Mouse (Mus musculus): Measurements from ENCODE around the gene Dlg3.

The Dlg3 gene

GRCm38 (mm10) chrX:100767181-100767884 is at the start of gene Dlg3:
TSS of gene Dlg3 (plus strand) at chrX:100767722.
- DNase-seq, result peak; percentile 67 to 71

GRCm38 (mm10) chrX:100728947-100729346 is 38.6 kb upstream of the Dlg3 start:
- DNase-seq, result no peak

- peak; percentile 44 to 47 for DNase-seq
Measured at GRCm38 (mm10) chrX:100729665-100730188, 37.8 kb upstream of the Dlg3 start, which contains the start of gene Gdpd2. TSS of gene Gdpd2 (plus strand) at chrX:100729873.

GRCm38 (mm10) chrX:100730266-100730665 is 37.3 kb upstream of the Dlg3 start:
- DNase-seq, result no peak

GRCm38 (mm10) chrX:100734359-100734758 is 33.2 kb upstream of the Dlg3 start:
- no peak for DNase-seq

- peak; percentile 66 to 71 for DNase-seq
Measured at GRCm38 (mm10) chrX:100738918-100739317, 28.6 kb upstream of the Dlg3 start.

GRCm38 (mm10) chrX:100739443-100739842 is 28.1 kb upstream of the Dlg3 start:
- peak in 1 of 2 experiments; percentile 13 for DNase-seq

- no peak for DNase-seq
Measured at GRCm38 (mm10) chrX:100740785-100741184, 26.7 kb upstream of the Dlg3 start.

- peak; percentile 56 to 66 for DNase-seq
Measured at GRCm38 (mm10) chrX:100741940-100742339, 25.6 kb upstream of the Dlg3 start.

GRCm38 (mm10) chrX:100765855-100766254 is 1.7 kb upstream of the Dlg3 start:
- no peak for DNase-seq

GRCm38 (mm10) chrX:100767885-100768626 is 534 bp downstream of the Dlg3 start:
- DNase-seq, result peak; percentile 16 to 35

- peak; percentile 20 to 21 for DNase-seq
Measured at GRCm38 (mm10) chrX:100769281-100769680, 1.8 kb downstream of the Dlg3 start.

GRCm38 (mm10) chrX:100774341-100774811 is 6.9 kb downstream of the Dlg3 start:
- DNase-seq, result peak; percentile 51

- no peak for DNase-seq
Measured at GRCm38 (mm10) chrX:100775405-100775804, 7.9 kb downstream of the Dlg3 start.

GRCm38 (mm10) chrX:100776494-100776893 is 9.0 kb downstream of the Dlg3 start:
- peak; percentile 70 to 73 for DNase-seq

GRCm38 (mm10) chrX:100776985-100777654 is 9.6 kb downstream of the Dlg3 start:
- peak; percentile 66 to 75 for DNase-seq

- no peak for DNase-seq
Measured at GRCm38 (mm10) chrX:100777655-100778234, 10.2 kb downstream of the Dlg3 start.

GRCm38 (mm10) chrX:100778397-100778796 is 10.9 kb downstream of the Dlg3 start:
- no peak for DNase-seq

GRCm38 (mm10) chrX:100789322-100789721 is 21.8 kb downstream of the Dlg3 start:
- DNase-seq, result no peak

- peak; percentile 44 to 48 for DNase-seq
Measured at GRCm38 (mm10) chrX:100796041-100796740, 28.7 kb downstream of the Dlg3 start.

- no peak for DNase-seq
Measured at GRCm38 (mm10) chrX:100796741-100797090, 29.2 kb downstream of the Dlg3 start.

GRCm38 (mm10) chrX:100797370-100797769 is 29.8 kb downstream of the Dlg3 start:
- DNase-seq, result no peak

Data from cerebellum, postnatal 36 days (tissue).